Mouse (Mus musculus) hindbrain, embryonic 12.5 days (tissue): ENCODE measurements around the gene Syngap1. TPM values are rescaled to one million over a fixed set of nuclear protein-coding genes. Genes with fewer than 3 reads are reported as not detected.
"Not testable (repeated sequence)": the region's sequence is repeated elsewhere in the genome, so short reads cannot be mapped to it uniquely, and the experiment has no call there.

Experiments used
- ATAC-seq: fragments of 200-750 bp; cut with Nextera tagmentation; 2 replicates; pipeline ENCODE4 v1.8.0; 2017; ENCODE audit warnings: moderate TSS enrichment; ENCODE audit not compliant: low FRiP score
- H3K27ac ChIP-seq: fragments of 300-500 bp; sonication (generic); 2 replicates; pipeline ENCODE4 v1.5.1; 2016; ENCODE audit warnings: mild to moderate bottlenecking
- H3K27me3 ChIP-seq: fragments of 300-500 bp; sonication (generic); 2 replicates; pipeline ENCODE4 v1.6.1; 2016; ENCODE audit warnings: mild to moderate bottlenecking
- H3K36me3 ChIP-seq: fragments of 300-500 bp; sonication (generic); 2 replicates; pipeline ENCODE4 v1.6.1; 2016; ENCODE audit warnings: mild to moderate bottlenecking
- H3K4me1 ChIP-seq: fragments of 300-500 bp; sonication (generic); 2 replicates; pipeline ENCODE4 v1.6.1; 2016
- H3K4me2 ChIP-seq: fragments of 300-500 bp; sonication (generic); replicated peaks from 2 replicates; pipeline ENCODE4 v1.6.1; 2016; ENCODE audit warnings: mild to moderate bottlenecking
- H3K4me3 ChIP-seq: fragments of 300-500 bp; sonication (generic); 2 replicates; pipeline ENCODE4 v1.5.1; 2016; ENCODE audit warnings: mild to moderate bottlenecking
- H3K9ac ChIP-seq: fragments of 300-500 bp; sonication (generic); 2 replicates; pipeline ENCODE4 v1.6.1; 2016; ENCODE audit warnings: mild to moderate bottlenecking, moderate library complexity
- H3K9me3 ChIP-seq: fragments of 300-500 bp; sonication (generic); replicated peaks from 2 replicates; pipeline ENCODE4 v1.6.1; 2016; ENCODE audit warnings: mild to moderate bottlenecking
- WGBS: fragments of 180-500 bp; shearing (Covaris S2); methylation state at CpG from one replicate; pipeline ENCODE4 v1.1.7; 2016; 5-methylcytosine and 5-hydroxymethylcytosine counted together
- polyA plus RNA-seq: library from polyadenylated mRNA; unstranded; fragments of >200 nt; fragmentation: Nextera tagmentation; extraction: Ambion mirVana; gene quantifications from 2 replicates; pipeline ENCODE4 v1.2.1, GENCODE M21; 2016

Syngap1 gene
- 4.2 and 4.4 TPM in 2 replicates for polyA plus RNA-seq

DNA sequence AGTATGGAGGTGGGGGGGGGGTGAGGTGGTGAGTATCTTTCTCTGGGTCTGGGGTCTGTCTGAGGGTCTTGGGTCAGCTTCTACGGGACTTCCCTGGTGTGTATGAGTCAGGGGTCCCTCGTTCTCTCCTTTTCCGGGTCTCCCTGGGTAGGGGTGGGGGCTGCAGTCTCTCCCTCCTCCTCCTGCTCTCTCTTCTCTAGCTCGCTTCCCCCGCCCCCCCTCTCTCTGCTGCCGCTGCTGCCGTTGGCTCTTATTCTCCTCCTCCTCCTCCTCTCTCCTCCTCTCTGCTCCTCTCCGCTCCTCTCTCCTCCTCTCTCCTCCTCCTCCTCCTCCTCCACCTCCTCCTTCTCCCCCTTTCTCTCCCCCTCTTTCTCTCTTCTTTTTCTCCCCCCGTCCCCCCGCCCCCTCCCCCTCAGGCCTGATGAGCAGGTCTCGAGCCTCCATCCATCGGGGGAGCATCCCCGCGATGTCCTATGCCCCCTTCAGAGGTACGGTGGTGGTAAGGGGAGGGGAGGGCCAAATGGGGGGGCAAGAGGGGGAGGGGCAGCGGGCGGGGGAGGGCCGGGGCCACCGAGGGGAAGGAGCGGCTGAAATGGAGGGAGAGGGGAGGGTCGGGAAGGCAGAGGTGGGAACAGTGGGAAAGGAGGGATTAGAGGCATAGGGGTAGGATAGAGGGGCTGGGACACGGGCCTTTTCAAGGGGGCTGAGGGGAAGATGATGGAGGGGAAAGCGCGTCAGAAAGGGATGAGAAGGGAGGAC is at the start of gene Syngap1:
Gene Syngap1 (plus strand): TSS at position 223 of the 759 bp plus-strand sequence.
- H3K36me3 ChIP-seq = peaks cover 10% of the 10 kb centered on the region; the same call in 1 of the 2 replicates
- H3K4me3 ChIP-seq = peak within 1 kb of the TSS; percentile 56
- peak within 1 kb of the TSS; percentile 98 for H3K27ac ChIP-seq
- peak within 1 kb of the TSS; percentile 82 for H3K4me2 ChIP-seq
- ATAC-seq = no peak
- no peaks in the 10 kb centered on the region for H3K9me3 ChIP-seq
- under 1% methylated on average over 18 of the region's 24 CpGs for WGBS
- no peaks in the 10 kb centered on the region for H3K27me3 ChIP-seq
- peak within 1 kb of the TSS; percentile 88 for H3K9ac ChIP-seq
- H3K4me1 ChIP-seq = peaks cover 55% of the 10 kb centered on the region

DNA sequence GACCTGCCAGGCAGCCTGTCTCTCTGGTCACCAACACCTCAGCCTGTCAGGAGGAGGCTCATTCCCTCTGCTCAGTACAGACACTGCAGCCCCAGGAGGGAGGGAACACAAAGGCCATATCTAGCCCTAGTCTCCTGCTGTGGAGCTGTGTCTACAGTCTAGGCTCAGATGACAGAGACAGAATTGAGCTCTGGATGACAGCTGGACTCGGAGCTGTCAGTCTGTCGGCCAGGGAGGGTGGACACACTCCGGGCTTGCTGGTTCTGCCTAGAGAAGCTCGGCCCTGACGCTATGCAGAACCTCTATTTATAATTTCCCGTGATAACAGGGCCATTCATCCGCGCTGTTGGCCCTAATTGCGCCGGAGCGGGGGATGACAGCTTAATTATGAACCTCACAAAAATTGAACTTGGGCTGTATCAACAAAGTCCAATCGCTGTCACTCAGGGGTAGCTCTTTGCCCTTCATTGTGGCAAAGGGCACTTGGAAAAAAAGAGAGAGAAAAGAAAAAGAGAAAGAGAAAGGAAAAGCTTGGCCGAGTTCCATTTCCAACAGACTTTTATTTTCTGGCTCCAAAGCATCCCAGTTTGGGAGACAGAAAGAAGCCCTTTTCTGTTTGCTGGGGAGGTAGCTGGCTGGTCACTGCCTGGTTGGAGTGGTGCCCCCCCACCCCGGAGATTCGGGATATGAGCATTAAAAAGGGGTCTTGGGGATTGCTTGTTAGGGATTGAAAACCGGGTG is 48.2 kb upstream of the Syngap1 start:
- Histone ChIP-seq H3K27ac (0 out of 2 replicates have a peak overlapping the region, but pooled peaks have one; percentile 17), H3K4me3 (no peak overlapping the region), H3K9ac (peak overlapping the region; percentile 3), H3K27me3 (peaks cover 15% of the 10 kb centered on the region), H3K4me2 (0 out of 2 replicates have a peak overlapping the region, but pooled peaks have one; percentile 15), H3K36me3 (no peaks in the 10 kb centered on the region), H3K4me1 (peaks cover 21% of the 10 kb centered on the region), H3K9me3 (no peaks in the 10 kb centered on the region)
- WGBS = 39% methylated on average over 16 of the region's 16 CpGs
- peak; percentile 50; the same call in 1 of the 2 replicates for ATAC-seq

DNA sequence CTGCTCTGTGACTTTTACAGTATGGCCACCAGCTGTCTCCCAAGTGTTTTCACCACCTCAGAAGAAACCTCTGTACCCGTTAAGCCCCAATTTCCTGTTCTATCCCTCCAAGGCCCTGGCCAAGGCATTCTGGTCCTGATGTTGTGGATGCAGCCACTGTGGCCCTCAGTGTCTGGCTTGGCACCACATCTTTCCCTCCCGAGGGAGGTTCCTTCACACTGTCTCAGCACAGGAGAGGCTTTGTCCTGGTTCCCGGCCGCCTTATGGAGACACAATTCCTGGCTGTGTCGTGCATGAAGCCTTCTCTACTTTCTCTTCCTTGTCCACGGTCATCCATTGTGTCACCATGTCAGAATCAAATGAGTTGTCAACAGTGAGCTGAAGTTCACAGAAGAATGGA is 47.6 kb upstream of the Syngap1 start:
- H3K9me3 ChIP-seq = no peaks in the 10 kb centered on the region
- no peaks in the 10 kb centered on the region for H3K36me3 ChIP-seq
- H3K27me3 ChIP-seq = peaks cover 18% of the 10 kb centered on the region
- H3K4me1 ChIP-seq = peaks cover 21% of the 10 kb centered on the region
- H3K4me3 ChIP-seq = no peak overlapping the region
- H3K4me2 ChIP-seq = no peak overlapping the region
- WGBS = 59% methylated on average over 6 of the region's 6 CpGs
- no peak overlapping the region for H3K27ac ChIP-seq
- H3K9ac ChIP-seq = no peak overlapping the region
- ATAC-seq = no peak

DNA sequence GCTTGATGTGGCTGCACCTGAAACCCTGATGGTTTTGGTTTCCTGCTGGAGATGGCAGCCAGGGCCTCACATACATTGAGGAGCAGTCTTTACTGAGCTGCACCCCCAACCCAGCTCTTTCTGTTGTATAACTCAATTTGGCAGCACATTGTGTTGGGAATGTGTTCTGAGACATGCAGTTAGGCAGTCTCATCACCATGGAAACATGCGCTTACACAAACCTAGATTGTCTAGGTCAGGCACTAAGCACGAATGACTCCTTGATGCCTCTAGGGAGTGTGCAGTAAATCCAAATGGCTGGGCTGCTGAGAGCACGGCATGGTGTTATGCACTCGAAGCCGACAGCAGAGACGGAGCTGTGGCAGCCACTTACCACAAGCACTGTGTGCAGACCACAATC is 46.7 kb upstream of the Syngap1 start:
- peaks cover 18% of the 10 kb centered on the region for H3K27me3 ChIP-seq
- no peaks in the 10 kb centered on the region for H3K9me3 ChIP-seq
- no peaks in the 10 kb centered on the region for H3K36me3 ChIP-seq
- H3K4me1 ChIP-seq = peaks cover 21% of the 10 kb centered on the region
- H3K4me3 ChIP-seq = no peak overlapping the region
- no peak for ATAC-seq
- H3K27ac ChIP-seq = no peak overlapping the region
- 75% methylated on average over 6 of the region's 6 CpGs for WGBS
- no peak overlapping the region for H3K4me2 ChIP-seq
- H3K9ac ChIP-seq = no peak overlapping the region

DNA sequence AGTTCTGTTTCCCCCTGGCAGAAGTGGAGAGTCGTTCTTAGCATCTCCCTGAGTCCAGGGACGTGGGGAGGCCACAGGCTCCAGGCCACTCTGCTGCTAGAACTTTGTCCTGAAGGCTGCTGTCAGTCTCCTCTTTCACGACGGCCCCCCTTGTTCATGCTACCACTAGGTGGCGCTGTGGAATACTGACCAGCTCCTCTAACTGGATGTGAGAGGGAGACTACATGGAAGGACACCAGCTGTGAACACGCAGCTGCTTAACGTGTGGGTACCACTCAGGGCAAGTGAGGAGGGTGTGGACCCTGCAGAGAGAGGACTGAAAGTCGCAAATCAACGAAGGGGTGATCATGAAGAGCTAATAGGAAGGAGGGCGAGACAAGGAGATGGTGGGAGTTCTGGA is 45.5 kb upstream of the Syngap1 start:
- Histone ChIP-seq H3K9me3 (no peaks in the 10 kb centered on the region), H3K4me1 (peaks cover 21% of the 10 kb centered on the region), H3K4me2 (no peak overlapping the region), H3K36me3 (no peaks in the 10 kb centered on the region), H3K9ac (no peak overlapping the region), H3K27ac (no peak overlapping the region), H3K27me3 (peaks cover 18% of the 10 kb centered on the region), H3K4me3 (no peak overlapping the region)
- 14% methylated on average over 10 of the region's 10 CpGs for WGBS
- no peak for ATAC-seq

DNA sequence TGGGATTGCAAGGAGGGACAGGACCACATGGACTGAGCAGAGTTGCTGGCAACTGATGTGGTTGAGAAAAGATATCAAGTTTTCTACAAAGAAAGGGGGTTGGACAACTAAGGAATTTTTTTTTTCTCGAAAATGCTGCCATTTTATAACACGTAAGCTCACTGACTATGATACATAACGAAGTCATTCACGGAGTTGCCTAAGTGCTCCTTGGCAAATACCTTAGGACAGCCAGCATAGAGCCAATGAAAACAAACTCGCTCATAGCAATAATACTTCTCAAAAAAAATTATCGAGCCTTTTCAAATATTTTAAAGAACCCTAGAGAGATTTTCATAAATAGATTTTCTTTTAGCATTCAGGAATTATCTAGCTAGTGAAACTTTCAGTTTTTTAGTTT is 40.1 kb upstream of the Syngap1 start:
- H3K4me1 ChIP-seq = no peaks in the 10 kb centered on the region
- no peak for ATAC-seq
- 83% methylated on average over 6 of the region's 6 CpGs for WGBS

DNA sequence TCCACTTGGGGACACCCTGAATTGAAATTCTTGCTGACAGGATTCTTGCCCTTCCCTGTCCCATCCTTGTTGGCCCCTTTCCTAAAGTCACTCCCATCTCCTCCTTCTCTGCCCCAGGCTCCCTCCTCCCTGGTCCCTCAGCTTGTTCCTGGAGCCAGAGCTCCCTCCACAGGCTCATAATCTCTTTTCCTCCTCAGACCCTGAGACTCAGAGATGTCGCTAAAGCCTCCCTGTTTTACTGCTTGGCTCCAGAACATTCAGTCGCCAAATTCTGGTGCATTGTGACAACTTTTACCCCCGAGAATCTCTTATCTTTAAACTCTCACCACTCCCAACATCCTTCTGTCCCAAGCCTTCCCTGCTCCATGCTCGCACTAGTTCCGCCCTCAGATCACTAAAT is 36.7 kb upstream of the Syngap1 start:
- Histone ChIP-seq H3K4me2 (no peak overlapping the region), H3K27me3 (no peaks in the 10 kb centered on the region), H3K4me1 (no peaks in the 10 kb centered on the region), H3K27ac (no peak overlapping the region), H3K4me3 (no peak overlapping the region), H3K36me3 (no peaks in the 10 kb centered on the region), H3K9ac (no peak overlapping the region), H3K9me3 (no peaks in the 10 kb centered on the region)
- ATAC-seq = no peak
- 63% methylated on average over 5 of the region's 5 CpGs for WGBS

More for the DNA sequence above, 40.1 kb upstream of the Syngap1 start:
- H3K27ac ChIP-seq = no peak overlapping the region
- H3K9me3 ChIP-seq = no peaks in the 10 kb centered on the region
- H3K9ac ChIP-seq = no peak overlapping the region
- no peak overlapping the region for H3K4me2 ChIP-seq
- H3K4me3 ChIP-seq = no peak overlapping the region
- no peaks in the 10 kb centered on the region for H3K36me3 ChIP-seq
- peaks cover 18% of the 10 kb centered on the region for H3K27me3 ChIP-seq

DNA sequence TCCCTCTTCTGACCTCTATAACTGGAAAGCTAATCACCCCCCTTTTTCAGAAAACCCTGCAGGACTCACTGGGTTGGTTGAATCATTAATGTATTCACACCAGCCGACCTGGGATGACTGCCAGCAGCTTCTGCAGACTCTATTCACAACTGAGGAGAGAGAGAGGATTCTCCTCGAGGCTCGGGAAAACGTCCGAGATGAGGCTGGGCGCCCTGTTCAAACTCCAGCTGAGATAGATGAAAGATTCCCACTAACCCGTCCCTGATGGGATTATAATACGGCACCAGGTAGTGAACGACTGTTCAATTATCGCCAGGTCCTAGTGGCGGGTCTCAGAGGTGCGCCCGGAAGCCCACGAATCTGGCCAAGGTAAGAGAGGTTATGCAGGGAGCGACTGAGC is 33.5 kb upstream of the Syngap1 start:
- H3K9me3 ChIP-seq, H3K4me2 ChIP-seq, H3K27me3 ChIP-seq, ATAC-seq, H3K4me3 ChIP-seq, H3K4me1 ChIP-seq, H3K27ac ChIP-seq, H3K36me3 ChIP-seq, H3K9ac ChIP-seq: not testable (repeated sequence)
- 92% methylated on average over 15 of the region's 15 CpGs for WGBS

DNA sequence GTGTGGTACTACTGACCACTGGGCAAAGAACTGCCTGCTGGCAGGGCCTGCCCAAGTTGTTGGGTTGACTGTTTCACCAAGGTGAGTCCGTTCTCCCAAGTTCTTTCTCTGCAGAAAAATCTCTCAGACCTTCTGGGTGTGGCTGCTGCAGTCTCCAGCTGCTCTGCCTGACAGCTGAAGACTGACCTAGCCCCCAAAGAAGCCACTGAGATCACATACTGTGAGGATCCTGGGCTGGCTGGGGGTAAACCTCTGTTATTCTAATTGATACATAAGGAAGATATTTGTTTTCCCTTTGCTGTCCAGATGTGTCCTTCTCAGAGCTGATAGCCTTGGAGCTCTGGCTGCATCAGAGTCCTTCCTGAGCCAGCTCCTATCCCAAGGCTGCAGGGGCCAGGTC is 25.8 kb upstream of the Syngap1 start:
- H3K27ac ChIP-seq = no peak overlapping the region
- H3K9ac ChIP-seq = no peak overlapping the region
- ATAC-seq = no peak
- WGBS = 32% methylated on average over 1 of the region's 1 CpGs
- H3K4me3 ChIP-seq = no peak overlapping the region
- H3K4me1 ChIP-seq = peaks cover 7% of the 10 kb centered on the region
- no peaks in the 10 kb centered on the region for H3K27me3 ChIP-seq
- no peaks in the 10 kb centered on the region for H3K36me3 ChIP-seq
- 0 out of 2 replicates have a peak, but pooled peaks cover 5% of the 10 kb centered on the region for H3K9me3 ChIP-seq
- H3K4me2 ChIP-seq = no peak overlapping the region

DNA sequence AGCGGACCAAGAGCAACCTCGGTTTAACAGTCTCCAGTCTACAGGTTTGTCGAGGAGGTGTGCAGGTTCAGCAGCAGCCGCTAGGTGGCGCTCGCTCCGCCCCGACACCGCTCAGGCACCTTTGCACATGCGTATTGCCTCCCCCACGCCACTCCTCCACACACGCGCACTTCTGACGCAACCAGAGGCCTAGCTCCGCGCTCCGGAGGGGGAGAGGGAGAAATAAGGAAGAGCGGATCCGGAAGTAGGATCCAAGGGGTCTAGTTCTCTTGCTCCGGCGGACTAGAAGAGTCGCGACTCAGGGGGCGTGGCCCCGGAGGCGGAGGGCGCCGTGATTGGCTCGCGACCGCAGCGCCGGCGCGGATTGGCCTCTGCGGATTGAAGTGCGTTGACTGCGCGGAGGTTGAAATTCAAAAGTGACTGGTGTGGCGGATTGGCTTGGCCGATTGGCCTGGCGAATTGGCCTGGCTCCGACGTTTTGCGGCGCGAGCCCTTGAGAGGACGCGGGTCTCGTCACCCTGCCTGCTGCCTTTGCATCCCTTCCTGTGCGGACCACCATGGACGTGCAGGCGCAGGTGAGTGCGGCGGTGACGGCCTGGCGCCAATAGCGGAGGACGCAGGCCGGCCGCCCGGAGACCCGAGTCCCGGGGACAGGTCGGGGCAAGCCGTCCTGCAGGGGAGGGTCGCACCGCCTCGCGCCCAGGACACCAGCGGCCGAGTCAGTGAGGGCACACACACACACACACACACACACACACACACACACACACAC is 24.2 kb upstream of the Syngap1 start, which contains the start of gene Kifc5b:
Gene Kifc5b (plus strand): TSS at position 381 of the 772 bp plus-strand sequence.
- ATAC-seq = peak; percentile 99
- Histone ChIP-seq H3K4me1 (peaks cover 7% of the 10 kb centered on the region), H3K36me3 (peaks cover 8% of the 10 kb centered on the region; the same call in 1 of the 2 replicates), H3K4me2 (peak within 1 kb of the TSS; percentile 80), H3K27ac (peak within 1 kb of the TSS; percentile 35; the same call in 1 of the 2 replicates), H3K9me3 (0 out of 2 replicates have a peak, but pooled peaks cover 5% of the 10 kb centered on the region), H3K9ac (peak within 1 kb of the TSS; percentile 68), H3K27me3 (no peaks in the 10 kb centered on the region), H3K4me3 (peak within 1 kb of the TSS; percentile 72)
- WGBS = under 1% methylated on average over 70 of the region's 72 CpGs

DNA sequence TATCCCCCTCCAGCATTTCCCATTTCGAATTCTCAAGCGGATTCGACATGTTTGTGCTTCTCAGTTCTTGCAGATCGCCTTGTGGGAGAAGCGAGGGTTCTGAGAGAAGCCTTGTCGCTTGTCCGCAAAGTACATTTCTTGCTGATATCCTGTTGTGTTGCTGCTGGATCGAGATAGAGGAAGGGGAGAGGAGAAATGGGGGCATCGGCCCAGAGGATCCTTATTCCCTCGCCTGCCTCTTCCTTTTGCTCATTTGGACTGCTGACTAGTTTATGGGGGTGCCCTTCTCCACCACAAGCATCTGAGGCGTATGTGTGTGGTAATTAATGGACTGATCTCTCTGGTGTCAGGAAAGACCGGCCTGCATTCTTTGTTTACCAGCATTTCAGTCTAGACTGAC is 23.5 kb upstream of the Syngap1 start:
- Histone ChIP-seq H3K9ac (peak overlapping the region; percentile 68), H3K4me2 (peak overlapping the region; percentile 80), H3K4me3 (peak overlapping the region; percentile 72)
- H3K4me1 ChIP-seq, H3K27me3 ChIP-seq, H3K36me3 ChIP-seq, ATAC-seq, H3K27ac ChIP-seq, H3K9me3 ChIP-seq: not testable (repeated sequence)
- under 1% methylated on average over 12 of the region's 12 CpGs for WGBS

DNA sequence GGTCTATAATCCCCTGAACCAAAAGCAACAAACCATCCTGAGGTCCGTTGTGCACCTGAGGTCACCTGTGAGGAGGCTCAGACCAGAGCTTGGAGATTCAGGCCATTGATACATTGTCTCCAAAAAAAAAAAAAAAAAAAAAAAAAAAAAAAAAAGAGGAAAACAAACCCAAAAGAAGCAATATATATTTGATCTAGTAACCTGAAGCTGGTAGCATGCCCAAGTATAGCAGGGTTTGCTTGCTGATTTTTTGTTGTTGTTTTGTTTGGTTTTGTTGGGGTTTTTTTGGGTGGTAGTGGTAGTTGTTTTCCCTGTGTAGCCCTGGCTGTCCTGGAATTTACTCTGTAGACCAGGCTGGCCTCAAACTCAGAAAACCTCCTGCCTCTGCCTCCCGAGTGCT is 22.7 kb upstream of the Syngap1 start:
- H3K4me2 ChIP-seq = peak overlapping the region; percentile 80
- 0 out of 2 replicates have a peak, but pooled peaks cover 5% of the 10 kb centered on the region for H3K9me3 ChIP-seq
- ATAC-seq = no peak
- H3K27me3 ChIP-seq = no peaks in the 10 kb centered on the region
- H3K27ac ChIP-seq = no peak overlapping the region
- WGBS = 78% methylated on average over 2 of the region's 2 CpGs
- H3K4me1 ChIP-seq = peaks cover 7% of the 10 kb centered on the region
- H3K4me3 ChIP-seq = peak overlapping the region; percentile 18
- no peak overlapping the region for H3K9ac ChIP-seq
- H3K36me3 ChIP-seq = peaks cover 11% of the 10 kb centered on the region; the same call in 1 of the 2 replicates
